Mouse (Mus musculus): ENCODE data around the gene Ube2l6. TPM values are rescaled to one million over a fixed set of nuclear protein-coding genes. Genes with fewer than 3 reads are reported as not detected.

Ube2l6 gene
- total and polyA plus RNA-seq, 2 experiments from 2014 or later: 17.7 to 22.6 TPM

- H3K27me3 ChIP-seq (ENCODE audit: insufficient read depth, low read length): peaks cover 26% of the 10 kb centered on the region
- H3K27ac ChIP-seq: 0 out of 2 replicates have a peak overlapping the region, but pooled peaks have one; percentile 48
- H3K36me3 ChIP-seq (ENCODE audit: insufficient read depth, low read length): no peaks in the 10 kb centered on the region
These were observed 42.3 kb downstream of the Ube2l6 start for GRCm38 (mm10) chr2:84840748-84841563.

GRCm38 (mm10) chr2:84841905-84842304 is 43.3 kb downstream of the Ube2l6 start:
- Histone ChIP-seq H3K9me3 (ENCODE audit: low read length) (no peaks in the 10 kb centered on the region), H3K4me2 (ENCODE audit: low read depth, low read length) (no peak overlapping the region)

More at GRCm38 (mm10) chr2:84840748-84841563, 42.3 kb downstream of the Ube2l6 start:
- no peak for TF ChIP-seq CTCF (IDR thresholded peaks at IDR 0.05; ENCODE audit: low read depth)
- Histone ChIP-seq H3K9me3 (ENCODE audit: low read length) (no peaks in the 10 kb centered on the region), H3K4me2 (ENCODE audit: low read depth, low read length) (peak overlapping the region; percentile 89), H3K4me3 (ENCODE audit: low read length) (peak overlapping the region; percentile 50), H3K4me1 (ENCODE audit: insufficient read depth, low read length) (peaks cover 11% of the 10 kb centered on the region; the same call in 1 of the 2 replicates), H3K9ac (replicated peaks; ENCODE audit: low read length) (peak overlapping the region; percentile 38)
- DNase-seq (ENCODE audit: low spot score): no peak
- no peak for ATAC-seq
- 12% methylated on average over 17 of the region's 17 CpGs for WGBS

GRCm38 (mm10) chr2:84843654-84844053 is 45.0 kb downstream of the Ube2l6 start:
- no peak for DNase-seq (ENCODE audit: low spot score)
- no peaks in the 10 kb centered on the region for H3K9me3 ChIP-seq (ENCODE audit: low read length)
- no peak overlapping the region for H3K9ac ChIP-seq (replicated peaks; ENCODE audit: low read length)
- peaks cover 18% of the 10 kb centered on the region for H3K27me3 ChIP-seq (ENCODE audit: insufficient read depth, low read length)
- H3K4me3 ChIP-seq (ENCODE audit: low read length): no peak overlapping the region
- H3K36me3 ChIP-seq (ENCODE audit: insufficient read depth, low read length): no peaks in the 10 kb centered on the region
- ATAC-seq: no peak
- no peak overlapping the region for H3K4me2 ChIP-seq (ENCODE audit: low read depth, low read length)
- no peak for TF ChIP-seq CTCF (IDR thresholded peaks at IDR 0.05; ENCODE audit: low read depth)
- 86% methylated on average over 6 of the region's 6 CpGs for WGBS
- H3K4me1 ChIP-seq (ENCODE audit: insufficient read depth, low read length): peaks cover 11% of the 10 kb centered on the region; the same call in 1 of the 2 replicates
- no peak overlapping the region for H3K27ac ChIP-seq

More at GRCm38 (mm10) chr2:84841905-84842304, 43.3 kb downstream of the Ube2l6 start:
- TF ChIP-seq CTCF (IDR thresholded peaks at IDR 0.05; ENCODE audit: low read depth): no peak
- no peaks in the 10 kb centered on the region for H3K36me3 ChIP-seq (ENCODE audit: insufficient read depth, low read length)
- H3K27me3 ChIP-seq (ENCODE audit: insufficient read depth, low read length): peaks cover 26% of the 10 kb centered on the region
- H3K4me1 ChIP-seq (ENCODE audit: insufficient read depth, low read length): peaks cover 11% of the 10 kb centered on the region; the same call in 1 of the 2 replicates
- DNase-seq (ENCODE audit: low spot score): no peak
- ATAC-seq: no peak
- no peak overlapping the region for H3K9ac ChIP-seq (replicated peaks; ENCODE audit: low read length)
- no peak overlapping the region for H3K27ac ChIP-seq
- no peak overlapping the region for H3K4me3 ChIP-seq (ENCODE audit: low read length)

GRCm38 (mm10) chr2:84845226-84845625 is 46.6 kb downstream of the Ube2l6 start:
- ATAC-seq: no peak
- Histone ChIP-seq H3K4me3 (ENCODE audit: low read length) (no peak overlapping the region), H3K9me3 (ENCODE audit: low read length) (no peaks in the 10 kb centered on the region), H3K9ac (replicated peaks; ENCODE audit: low read length) (no peak overlapping the region), H3K36me3 (ENCODE audit: insufficient read depth, low read length) (no peaks in the 10 kb centered on the region), H3K4me1 (ENCODE audit: insufficient read depth, low read length) (no peaks in the 10 kb centered on the region; the same call in 1 of the 2 replicates), H3K4me2 (ENCODE audit: low read depth, low read length) (no peak overlapping the region), H3K27ac (no peak overlapping the region), H3K27me3 (ENCODE audit: insufficient read depth, low read length) (peaks cover 8% of the 10 kb centered on the region; the same call in 1 of the 2 replicates)
- no peak for DNase-seq (ENCODE audit: low spot score)
- TF ChIP-seq CTCF (IDR thresholded peaks at IDR 0.05; ENCODE audit: low read depth): no peak
- 59% methylated on average over 1 of the region's 1 CpGs for WGBS

GRCm38 (mm10) chr2:84850407-84851129 is 51.9 kb downstream of the Ube2l6 start:
- H3K4me2 ChIP-seq (ENCODE audit: low read depth, low read length): 0 out of 2 replicates have a peak overlapping the region, but pooled peaks have one; percentile 23
- no peaks in the 10 kb centered on the region for H3K36me3 ChIP-seq (ENCODE audit: insufficient read depth, low read length)
- no peaks in the 10 kb centered on the region for H3K27me3 ChIP-seq (ENCODE audit: insufficient read depth, low read length)
- no peaks in the 10 kb centered on the region for H3K9me3 ChIP-seq (ENCODE audit: low read length)
- ATAC-seq: no peak
- H3K27ac ChIP-seq: no peak overlapping the region
- WGBS: 72% methylated on average over 7 of the region's 7 CpGs
- no peak for DNase-seq (ENCODE audit: low spot score)
- H3K4me1 ChIP-seq (ENCODE audit: insufficient read depth, low read length): no peaks in the 10 kb centered on the region
- no peak for TF ChIP-seq CTCF (IDR thresholded peaks at IDR 0.05; ENCODE audit: low read depth)
- no peak overlapping the region for H3K4me3 ChIP-seq (ENCODE audit: low read length)
- no peak overlapping the region for H3K9ac ChIP-seq (replicated peaks; ENCODE audit: low read length)

- Histone ChIP-seq H3K4me3 (ENCODE audit: low read length) (no peak overlapping the region), H3K9me3 (ENCODE audit: low read length) (no peaks in the 10 kb centered on the region), H3K27ac (no peak overlapping the region), H3K27me3 (ENCODE audit: insufficient read depth, low read length) (no peaks in the 10 kb centered on the region), H3K9ac (replicated peaks; ENCODE audit: low read length) (no peak overlapping the region), H3K36me3 (ENCODE audit: insufficient read depth, low read length) (no peaks in the 10 kb centered on the region), H3K4me1 (ENCODE audit: insufficient read depth, low read length) (no peaks in the 10 kb centered on the region), H3K4me2 (ENCODE audit: low read depth, low read length) (0 out of 2 replicates have a peak overlapping the region, but pooled peaks have one; percentile 23)
- WGBS: 34% methylated on average over 23 of the region's 23 CpGs
- DNase-seq (ENCODE audit: low spot score): no peak
- ATAC-seq: peak; percentile 72; the same call in 1 of the 2 replicates
- TF ChIP-seq CTCF (IDR thresholded peaks at IDR 0.05; ENCODE audit: low read depth): no peak
These were observed 52.8 kb downstream of the Ube2l6 start for GRCm38 (mm10) chr2:84851130-84852040.

Data from hindbrain, postnatal 0 days (tissue).